Mouse (Mus musculus) embryo, embryonic 9.5 days (tissue): Measurements from ENCODE around the gene Tns3.
A peak's percentile ranks its signal among the peaks of the same experiment; 100 is the strongest.

Experiments used
- DNase-seq: peaks from one replicate; pipeline ENCODE4 v3.0.0-alpha.2; 2017; ENCODE audit errors: extremely low spot score

Gene Tns3

DNA sequence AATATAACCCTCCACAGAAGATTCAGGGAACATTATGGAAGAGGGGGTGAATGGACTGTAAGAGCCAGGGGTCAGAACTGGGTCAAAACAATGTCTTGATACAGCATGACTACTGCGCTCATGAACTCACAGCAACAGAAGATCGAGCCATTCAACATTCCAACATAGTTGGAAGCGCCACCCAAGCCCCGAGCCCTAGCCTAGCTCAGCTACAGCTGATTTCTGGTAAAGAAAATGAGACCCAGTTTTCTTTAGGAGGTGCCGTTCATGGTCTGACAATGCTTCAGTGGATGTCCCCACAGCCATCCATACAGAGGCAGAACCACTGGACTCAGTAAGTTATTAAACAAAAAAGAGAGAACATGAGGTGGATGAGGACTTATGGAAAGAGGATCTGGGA lies 224.1 kb downstream of the Tns3 start:
- no peak for DNase-seq

DNA sequence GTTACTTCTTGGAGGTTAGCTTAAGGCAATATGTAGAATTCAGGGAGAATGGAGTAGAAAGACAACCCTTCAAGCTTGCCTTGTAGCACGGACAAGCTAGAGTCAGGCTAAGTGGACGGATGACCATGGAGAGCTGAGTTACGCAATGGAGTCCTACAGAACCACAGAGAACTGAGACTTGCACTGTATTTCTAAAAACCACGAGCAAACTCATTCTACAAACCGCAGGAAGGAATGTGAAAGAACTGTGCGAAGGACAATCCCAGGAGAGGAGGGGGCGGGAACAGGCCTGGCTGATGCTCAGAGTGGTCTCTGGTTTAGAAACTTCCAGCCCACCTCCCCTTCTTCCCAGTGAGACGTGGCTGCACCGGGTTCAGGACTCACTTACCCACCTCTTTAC lies 225.3 kb downstream of the Tns3 start:
- DNase-seq: no peak

DNA sequence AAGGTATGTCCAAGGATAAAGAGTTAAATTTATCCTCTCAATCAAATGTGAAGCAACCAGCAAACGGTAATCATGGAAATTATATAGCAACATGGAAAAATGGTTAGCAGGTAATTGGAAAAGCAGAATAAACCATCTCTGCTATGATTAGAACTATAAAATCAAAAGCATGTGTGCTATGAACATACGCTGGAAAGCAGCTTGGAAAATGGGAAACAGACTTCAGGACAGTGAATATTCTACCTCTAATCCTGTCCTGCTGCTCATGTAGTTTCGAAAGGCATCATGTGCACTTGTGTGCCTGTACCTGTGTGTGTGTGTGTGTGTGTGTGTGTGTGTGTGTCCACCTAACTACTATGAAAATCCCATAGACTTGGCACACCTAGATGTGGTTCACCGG lies 226.1 kb downstream of the Tns3 start:
- DNase-seq: no peak

DNA sequence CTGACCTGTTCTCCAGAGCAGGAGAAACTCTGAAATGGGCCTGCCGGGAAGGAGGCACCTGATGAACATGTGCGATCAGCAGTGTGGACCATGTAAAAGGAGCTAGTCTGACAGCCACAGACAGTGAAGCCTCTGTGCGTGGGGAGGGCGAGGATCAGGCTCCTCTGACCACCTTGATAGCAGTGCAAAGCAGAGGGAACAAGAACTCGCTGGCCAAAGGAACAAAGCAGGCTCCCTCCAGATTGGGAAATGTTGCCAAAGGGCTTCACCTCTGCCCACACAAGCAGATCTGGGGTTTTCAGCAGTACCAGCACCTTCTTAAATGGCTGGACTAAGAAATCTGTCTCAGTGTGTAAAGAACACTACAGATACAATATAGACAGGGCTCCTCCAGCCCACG lies 229.2 kb downstream of the Tns3 start:
- DNase-seq: no peak

DNA sequence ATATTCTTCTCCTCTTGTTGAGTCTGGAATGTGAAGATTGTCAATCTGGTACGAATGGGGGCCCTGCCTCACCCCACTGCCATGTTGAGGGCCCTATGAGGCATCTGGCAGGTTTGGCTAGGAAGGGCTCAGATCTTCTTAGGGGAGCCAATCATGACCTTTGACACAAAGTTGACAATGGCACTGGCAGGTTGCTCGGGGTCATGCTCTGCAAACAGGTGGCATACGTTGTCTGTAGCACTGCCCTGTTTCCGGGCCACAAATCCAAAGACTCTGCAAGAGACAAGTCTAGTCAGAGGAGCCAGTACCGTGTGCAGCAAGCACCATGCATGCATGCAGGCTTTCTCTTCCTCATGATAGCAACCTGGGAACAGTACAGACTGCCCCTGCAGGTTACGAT lies 230.0 kb downstream of the Tns3 start:
- no peak for DNase-seq

DNA sequence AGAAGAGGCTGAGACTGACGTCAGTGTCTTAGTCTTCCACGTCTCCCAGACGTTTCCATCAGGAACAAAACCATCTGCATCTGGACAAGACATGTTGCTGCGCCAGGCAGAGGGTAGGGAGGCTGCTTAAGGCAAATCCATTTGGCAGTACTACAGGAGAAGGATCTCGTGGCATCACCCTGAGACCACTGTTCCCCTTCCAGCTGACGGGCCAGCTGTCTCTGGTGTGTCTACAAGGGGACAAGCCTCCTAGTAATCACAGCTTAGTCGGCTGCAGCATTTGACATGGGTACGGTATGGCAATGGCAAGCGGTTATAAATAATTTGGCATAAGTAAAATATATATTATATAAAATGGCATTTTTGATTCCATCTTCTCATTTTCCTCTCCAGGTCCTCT lies 230.9 kb downstream of the Tns3 start:
- no peak for DNase-seq

DNA sequence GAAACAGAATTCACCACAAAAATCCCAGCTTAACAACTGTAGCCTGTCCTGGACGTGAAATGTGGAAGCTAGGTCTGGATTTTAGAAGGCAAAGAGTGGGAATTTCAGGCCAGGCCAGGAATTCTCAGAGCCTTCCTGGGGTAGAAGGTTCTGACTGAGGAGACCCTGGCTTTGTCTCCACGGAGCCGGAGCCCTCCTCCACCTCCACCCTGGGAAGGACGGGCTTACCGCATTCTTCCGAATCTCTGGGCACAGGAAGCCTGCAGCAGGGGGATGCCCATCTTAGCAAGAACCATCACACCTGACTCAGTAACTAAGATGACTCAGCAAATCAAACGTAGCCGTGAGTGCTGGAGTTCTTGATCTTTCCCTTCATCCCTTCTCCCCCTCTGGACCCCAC lies 231.4 kb downstream of the Tns3 start:
- no peak for DNase-seq

DNA sequence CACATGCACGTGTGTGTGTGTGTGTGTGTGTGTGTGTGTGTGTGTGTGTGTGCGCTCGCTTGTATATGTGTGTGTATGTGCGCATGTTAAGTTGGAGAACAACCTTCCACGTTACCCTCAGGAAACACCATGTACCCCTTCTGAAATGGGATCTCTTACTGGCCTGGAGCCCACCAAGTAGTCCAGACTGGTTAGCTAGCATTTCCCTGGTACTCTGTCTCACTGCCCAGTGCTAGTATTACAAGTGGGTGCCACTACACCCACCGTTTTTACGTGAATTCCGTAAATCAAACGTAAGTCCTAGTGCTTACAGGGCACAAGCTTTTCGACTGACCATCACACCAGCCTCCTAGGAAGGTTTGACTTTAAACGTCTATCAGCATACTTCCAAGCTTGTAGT lies 236.7 kb downstream of the Tns3 start:
- DNase-seq: no peak

DNA sequence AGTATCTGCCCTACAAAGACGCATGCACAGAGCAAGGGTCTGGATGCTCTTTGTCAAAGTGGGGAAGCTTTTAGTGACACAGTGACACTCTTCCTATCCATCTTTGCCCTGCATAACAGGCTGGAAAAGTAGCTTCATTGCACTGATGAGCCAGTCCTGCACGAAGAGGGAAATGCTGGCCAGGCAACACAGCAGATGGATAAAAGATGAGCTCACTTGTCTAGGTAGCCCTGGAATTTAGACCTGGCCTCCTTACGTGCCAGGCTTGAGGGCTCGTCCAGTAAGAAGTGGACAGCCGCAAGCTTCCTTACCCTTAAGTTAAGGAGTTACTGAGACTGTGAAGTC lies 239.1 kb downstream of the Tns3 start:
- no peak for DNase-seq

DNA sequence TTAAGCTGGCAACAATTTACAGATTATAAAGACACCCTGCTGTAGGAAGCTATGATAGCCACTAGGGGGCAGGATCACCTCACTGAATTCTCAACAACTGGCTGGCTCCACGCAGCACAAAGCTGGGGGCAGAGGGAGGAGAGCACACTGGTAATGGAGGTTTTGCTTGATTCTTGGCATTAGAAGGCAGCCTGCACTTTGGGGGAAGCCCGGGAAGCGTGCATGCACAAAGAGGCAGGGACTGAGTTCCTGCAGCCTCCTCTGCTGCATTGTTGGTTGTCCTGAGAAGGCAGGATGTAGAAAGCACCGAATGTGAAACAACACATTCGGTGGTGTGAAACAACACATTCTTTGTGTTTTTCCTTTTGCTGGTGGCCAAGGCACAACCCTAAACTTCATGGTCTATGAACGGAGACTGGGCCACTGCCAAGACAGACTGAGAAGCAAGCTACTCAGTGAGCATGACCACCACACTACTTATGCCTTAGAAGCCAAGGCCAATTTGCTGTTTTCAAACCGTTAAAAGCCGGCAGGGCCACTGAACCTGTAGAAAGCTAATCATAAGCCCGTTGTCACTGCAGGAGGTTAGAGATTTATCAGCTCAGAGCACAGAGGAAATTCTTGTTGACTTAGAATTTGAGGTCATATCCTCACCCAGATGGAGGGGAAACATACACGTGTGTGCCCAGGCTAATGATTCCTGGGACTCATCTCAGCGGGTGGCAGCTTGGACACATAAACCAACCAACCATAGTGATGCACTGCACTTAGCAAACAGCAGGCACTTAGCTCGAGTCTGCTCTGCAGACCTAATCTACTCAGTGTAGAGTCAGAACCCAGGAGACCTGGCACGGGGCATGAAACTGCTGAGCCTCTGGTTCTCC lies 239.8 kb downstream of the Tns3 start:
- DNase-seq: peak; percentile 75

DNA sequence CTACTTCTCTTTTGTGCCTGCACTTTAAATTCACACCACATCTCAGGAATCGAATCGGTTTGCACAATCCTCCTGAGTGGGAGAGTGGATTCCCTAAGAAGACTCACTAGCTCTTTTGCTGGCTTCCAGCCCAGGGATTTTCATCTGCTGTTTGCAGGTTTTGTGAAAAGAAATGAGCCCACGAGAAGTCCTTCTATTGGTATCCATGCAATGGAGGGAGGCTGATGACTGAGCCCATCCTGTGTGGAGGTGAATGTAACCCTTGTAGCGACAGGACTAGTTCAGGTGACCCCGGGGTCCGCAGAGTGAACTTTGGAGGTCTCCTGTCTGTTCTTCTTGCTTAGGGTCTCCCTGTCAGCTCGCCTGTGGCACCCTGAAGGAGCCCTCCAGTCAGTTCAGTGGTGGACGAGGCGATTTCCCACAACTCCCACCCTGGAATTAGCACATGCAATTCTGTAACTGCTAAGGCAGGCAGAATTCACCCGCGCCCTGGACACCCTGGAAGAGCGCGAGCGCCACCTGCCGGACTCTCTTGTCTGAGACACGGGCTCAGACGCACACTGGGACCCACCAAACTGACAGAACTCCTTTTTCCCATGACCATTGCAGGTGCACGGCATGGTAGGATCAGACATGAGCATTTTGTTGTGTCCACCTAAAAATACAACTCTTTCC lies 259.0 kb downstream of the Tns3 start:
- peak; percentile 73 for DNase-seq

DNA sequence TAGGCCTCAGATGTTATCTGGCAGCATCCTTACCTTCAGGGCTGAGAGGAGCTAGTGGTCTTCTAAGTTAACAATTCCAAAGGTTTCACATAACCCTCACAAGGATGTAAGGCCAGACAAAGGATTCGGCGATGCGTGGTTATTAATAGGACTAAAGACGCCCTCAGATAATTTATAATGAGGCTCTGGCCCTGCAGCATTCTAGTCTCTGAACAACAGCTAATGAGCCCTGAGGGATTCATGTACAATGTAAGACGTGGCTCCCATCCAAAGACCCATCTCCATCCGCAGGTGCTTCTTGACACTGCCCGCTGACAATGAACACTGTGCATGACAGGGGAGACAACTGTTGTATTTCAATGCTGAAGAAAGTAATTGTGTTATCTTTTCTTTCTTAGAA lies 263.0 kb downstream of the Tns3 start:
- DNase-seq: no peak

DNA sequence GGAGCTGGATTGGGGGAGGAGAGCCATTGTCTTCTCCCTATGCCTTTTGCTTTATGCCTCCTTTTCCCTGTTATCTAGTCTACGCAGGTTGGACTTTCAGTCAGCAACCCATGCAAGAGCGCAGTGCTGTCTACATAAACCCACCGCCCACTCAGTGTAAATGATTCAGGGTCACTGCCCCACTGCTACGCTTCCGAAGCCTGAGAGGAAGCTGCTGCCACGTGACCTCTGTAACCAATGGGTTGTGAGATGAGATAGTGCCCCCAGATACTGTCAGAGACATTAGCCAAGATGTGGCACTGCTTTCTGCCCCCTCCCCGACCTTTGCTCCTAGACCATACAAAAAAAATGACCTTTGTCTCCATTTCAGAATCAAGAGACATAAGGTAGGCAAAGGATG lies 268.0 kb downstream of the Tns3 start:
- DNase-seq: no peak

DNA sequence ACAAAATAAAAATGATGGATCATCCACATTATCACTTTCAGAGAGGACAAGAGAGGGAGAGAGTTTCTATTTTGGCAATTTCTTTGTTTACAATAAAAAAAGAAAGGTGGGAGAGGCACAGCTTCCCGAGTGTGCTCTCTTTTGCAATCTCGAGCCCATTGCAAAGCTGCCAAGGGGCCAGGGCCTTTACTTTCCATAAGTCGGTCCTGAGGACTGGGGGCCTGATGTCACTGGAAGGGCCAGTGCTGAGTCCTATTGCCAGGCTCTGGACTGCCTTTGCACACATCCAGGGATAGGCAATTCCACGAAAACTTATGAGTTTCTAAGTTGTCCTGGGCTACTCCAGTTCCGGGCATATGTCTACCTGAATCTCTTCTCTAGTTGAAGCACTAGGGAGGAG lies 272.8 kb downstream of the Tns3 start:
- no peak for DNase-seq

DNA sequence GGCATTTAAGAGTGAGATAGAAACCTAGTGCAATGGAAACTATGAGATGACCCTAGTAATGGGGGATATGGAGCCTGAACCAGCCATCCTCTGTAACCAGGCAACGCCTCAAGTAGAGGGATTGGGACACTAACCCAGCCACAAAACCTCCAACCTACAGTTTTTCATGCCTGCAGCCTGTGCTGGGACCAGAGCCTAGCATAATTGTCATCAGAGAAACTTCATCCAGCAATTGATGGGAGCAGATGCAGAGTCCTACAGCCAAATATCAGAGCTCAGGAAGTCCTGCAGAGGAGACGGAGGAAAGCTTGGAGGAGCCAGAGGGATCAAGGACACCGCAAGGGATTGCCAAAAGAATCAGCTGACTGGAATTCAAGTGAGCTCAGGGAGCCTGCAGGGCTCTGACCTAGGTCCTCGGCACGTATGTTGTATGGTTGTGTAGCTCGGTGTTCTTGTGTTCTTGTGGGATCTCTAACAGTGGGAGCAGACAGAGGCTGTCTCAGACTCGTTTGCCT lies 278.4 kb downstream of the Tns3 start:
- no peak for DNase-seq
